Mouse (Mus musculus): ENCODE data around the gene Rpl22. TPM values are rescaled to one million over a fixed set of nuclear protein-coding genes. Genes with fewer than 3 reads are reported as not detected.

The Rpl22 gene
- total RNA-seq, 1 experiment, result 1,458 TPM

GRCm38 (mm10) chr4:152294188-152294929 is 31.2 kb upstream of the Rpl22 start:
- no peak overlapping the region for H3K4me3 ChIP-seq (ENCODE audit: insufficient read depth in 1 of 2, low read depth in 1 of 2, low read length in 2 of 2, poor library complexity in 1 of 2, severe bottlenecking in 1 of 2)
- in situ Hi-C loops (cut with MboI; ENCODE audit: low sequenced_read_pairs in 2 of 2, unreplicated experiment in 2 of 2), result no loop called here
- no peak overlapping the region for H3K9ac ChIP-seq (ENCODE audit: insufficient read depth, low read depth, low read length, poor library complexity, severe bottlenecking)
- no peak overlapping the region for H3K27ac ChIP-seq (ENCODE audit: insufficient read depth, low read depth, low read length, poor library complexity, severe bottlenecking)
- TF ChIP-seq ZNF384 (IDR thresholded peaks at IDR 0.05; ENCODE audit: low read depth, low read length), result no peak
- no peaks in the 10 kb centered on the region for H3K9me3 ChIP-seq (ENCODE audit: control insufficient read depth, insufficient read depth, low read depth, low read length)
- peaks cover 4 to 31% of the 10 kb centered on the region in 2 experiments; a peak in 3 of 4 replicates for H3K4me1 ChIP-seq (ENCODE audit: control insufficient read depth in 2 of 2, insufficient read depth in 2 of 2, low read length in 2 of 2, poor library complexity in 1 of 2)
- no peaks in the 10 kb centered on the region; the same call in 1 of the 2 replicates for H3K36me3 ChIP-seq (ENCODE audit: control insufficient read depth, insufficient read depth, low read length, poor library complexity, severe bottlenecking)
- DNase-seq (ENCODE audit: low read depth, low spot score), result no peak

DNA sequence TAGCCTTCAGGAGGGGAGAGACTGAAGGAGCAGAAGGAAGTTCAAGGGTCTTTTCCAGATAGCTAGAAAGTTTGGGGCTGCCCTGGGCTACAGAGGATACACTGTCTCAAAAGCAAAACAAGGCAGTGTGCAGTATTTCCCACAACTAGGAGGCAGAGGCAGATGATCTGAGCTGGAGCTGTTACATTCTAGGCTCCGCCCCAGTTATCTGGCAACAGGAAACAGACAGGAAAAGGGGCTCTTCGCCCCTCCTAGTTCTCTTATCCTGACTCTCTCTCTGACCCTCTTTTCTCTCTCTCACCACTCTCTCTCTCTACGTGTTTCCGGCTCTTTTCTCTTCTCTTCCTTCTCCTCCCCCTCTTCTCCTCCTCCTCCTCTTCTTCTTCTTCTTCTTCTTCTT is 29.6 kb upstream of the Rpl22 start:
- Histone ChIP-seq H3K36me3 (ENCODE audit: control insufficient read depth, insufficient read depth, low read length, poor library complexity, severe bottlenecking) (peaks cover 11% of the 10 kb centered on the region), H3K27ac (ENCODE audit: insufficient read depth, low read depth, low read length, poor library complexity, severe bottlenecking) (no peak overlapping the region), H3K9ac (ENCODE audit: insufficient read depth, low read depth, low read length, poor library complexity, severe bottlenecking) (peak overlapping the region; percentile 41; the same call in 1 of the 2 replicates), H3K4me3 (ENCODE audit: insufficient read depth in 1 of 2, low read depth in 1 of 2, low read length in 2 of 2, poor library complexity in 1 of 2, severe bottlenecking in 1 of 2) (no peak overlapping the region), H3K9me3 (ENCODE audit: control insufficient read depth, insufficient read depth, low read depth, low read length) (no peaks in the 10 kb centered on the region), H3K4me1 (ENCODE audit: control insufficient read depth in 2 of 2, insufficient read depth in 2 of 2, low read length in 2 of 2, poor library complexity in 1 of 2) (peaks cover 4 to 28% of the 10 kb centered on the region in 2 experiments; a peak in 3 of 4 replicates)
- in situ Hi-C loops (cut with MboI; ENCODE audit: low sequenced_read_pairs in 2 of 2, unreplicated experiment in 2 of 2), result no loop called here
- DNase-seq (ENCODE audit: low read depth, low spot score), result no peak
- TF ChIP-seq MAFK (IDR thresholded peaks at IDR 0.05; ENCODE audit: insufficient read depth, low read depth, low read length) (no peak), ZC3H11A (IDR thresholded peaks at IDR 0.05; ENCODE audit: borderline replicate concordance, low read depth, low read length) (no peak), ZNF384 (IDR thresholded peaks at IDR 0.05; ENCODE audit: low read depth, low read length) (no peak), HCFC1 (IDR thresholded peaks at IDR 0.05; ENCODE audit: borderline replicate concordance, insufficient read depth, low read length) (no peak)

DNA sequence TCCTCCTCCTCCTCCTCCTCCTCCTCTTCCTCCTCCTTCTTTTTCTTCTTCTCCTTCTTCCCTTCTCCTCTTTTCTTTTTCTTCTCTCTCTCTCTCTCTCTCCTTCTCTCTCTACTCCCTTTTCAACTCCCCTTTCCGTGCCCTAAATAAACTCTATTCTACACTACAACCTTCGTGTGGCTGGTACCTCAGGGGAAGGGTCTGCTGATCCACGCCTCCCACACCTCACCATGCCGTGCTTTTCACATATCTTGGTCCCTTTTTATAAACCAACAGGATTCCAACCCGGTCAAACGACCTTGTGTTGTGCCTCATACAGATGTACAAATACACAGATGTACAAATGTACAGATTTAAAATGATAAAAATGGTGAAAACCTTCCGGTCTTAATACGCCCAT is 29.2 kb upstream of the Rpl22 start:
- H3K9ac ChIP-seq (ENCODE audit: insufficient read depth, low read depth, low read length, poor library complexity, severe bottlenecking), result peak overlapping the region; percentile 76; the same call in 1 of the 2 replicates
- H3K27ac ChIP-seq (ENCODE audit: insufficient read depth, low read depth, low read length, poor library complexity, severe bottlenecking), result no peak overlapping the region; the same call in 1 of the 2 replicates
- no peak for TF ChIP-seq ZNF384 (IDR thresholded peaks at IDR 0.05; ENCODE audit: low read depth, low read length)
- in situ Hi-C loops (cut with MboI; ENCODE audit: low sequenced_read_pairs in 2 of 2, unreplicated experiment in 2 of 2), result no loop called here
- H3K9me3 ChIP-seq (ENCODE audit: control insufficient read depth, insufficient read depth, low read depth, low read length), result no peaks in the 10 kb centered on the region
- H3K4me1 ChIP-seq (ENCODE audit: control insufficient read depth in 2 of 2, insufficient read depth in 2 of 2, low read length in 2 of 2, poor library complexity in 1 of 2), result peaks cover 4 to 25% of the 10 kb centered on the region in 2 experiments; a peak in 3 of 4 replicates
- H3K36me3 ChIP-seq (ENCODE audit: control insufficient read depth, insufficient read depth, low read length, poor library complexity, severe bottlenecking), result peaks cover 11% of the 10 kb centered on the region
- no peak for DNase-seq (ENCODE audit: low read depth, low spot score)
- H3K4me3 ChIP-seq (ENCODE audit: insufficient read depth in 1 of 2, low read depth in 1 of 2, low read length in 2 of 2, poor library complexity in 1 of 2, severe bottlenecking in 1 of 2), result peak overlapping the region; percentile 71 to 84

- peak within 1 kb of the TSS; percentile 26; the same call in 1 of the 2 replicates for H3K27ac ChIP-seq (ENCODE audit: insufficient read depth, low read depth, low read length, poor library complexity, severe bottlenecking)
- H3K9me3 ChIP-seq (ENCODE audit: control insufficient read depth, insufficient read depth, low read depth, low read length), result no peaks in the 10 kb centered on the region
- peak within 1 kb of the TSS; percentile 76 to 94 for H3K4me3 ChIP-seq (ENCODE audit: insufficient read depth in 1 of 2, low read depth in 1 of 2, low read length in 2 of 2, poor library complexity in 1 of 2, severe bottlenecking in 1 of 2)
- peak within 1 kb of the TSS; percentile 82 for H3K9ac ChIP-seq (ENCODE audit: insufficient read depth, low read depth, low read length, poor library complexity, severe bottlenecking)
- in situ Hi-C loops (cut with MboI; ENCODE audit: low sequenced_read_pairs in 2 of 2, unreplicated experiment in 2 of 2), result no loop called here
- H3K4me1 ChIP-seq (ENCODE audit: control insufficient read depth in 2 of 2, insufficient read depth in 2 of 2, low read length in 2 of 2, poor library complexity in 1 of 2), result peaks cover 4 to 22% of the 10 kb centered on the region in 2 experiments; a peak in 2 of 4 replicates
- TF ChIP-seq ZNF384 (IDR thresholded peaks at IDR 0.05; ENCODE audit: low read depth, low read length), result no peak
- TF ChIP-seq MAFK (IDR thresholded peaks at IDR 0.05; ENCODE audit: insufficient read depth, low read depth, low read length), result no peak
- no peak for TF ChIP-seq ZC3H11A (IDR thresholded peaks at IDR 0.05; ENCODE audit: borderline replicate concordance, low read depth, low read length)
- TF ChIP-seq HCFC1 (IDR thresholded peaks at IDR 0.05; ENCODE audit: borderline replicate concordance, insufficient read depth, low read length), result peak; percentile 88
- TF ChIP-seq CHD2 (IDR thresholded peaks at IDR 0.05; ENCODE audit: low read depth, low read length), result peak; percentile 97
- peaks cover 11% of the 10 kb centered on the region for H3K36me3 ChIP-seq (ENCODE audit: control insufficient read depth, insufficient read depth, low read length, poor library complexity, severe bottlenecking)
- peak; percentile 97 for DNase-seq (ENCODE audit: low read depth, low spot score)
These were observed 28.4 kb upstream of the Rpl22 start, which contains the start of gene Icmt for GRCm38 (mm10) chr4:152296874-152297861. Icmt (plus strand) TSS chr4:152297227.
